Mouse (Mus musculus) right cerebral cortex, postnatal 25 days (tissue): ENCODE results near the gene Exoc4.

Experiments used
- DNase-seq: peaks from one replicate; pipeline ENCODE4 v3.0.0; 2022

The Exoc4 gene

GRCm38 (mm10) chr6:33248894-33249758, at the start of gene Exoc4:
Exoc4 (plus strand) TSS chr6:33249085.
- DNase-seq = peak; percentile 94

DNA sequence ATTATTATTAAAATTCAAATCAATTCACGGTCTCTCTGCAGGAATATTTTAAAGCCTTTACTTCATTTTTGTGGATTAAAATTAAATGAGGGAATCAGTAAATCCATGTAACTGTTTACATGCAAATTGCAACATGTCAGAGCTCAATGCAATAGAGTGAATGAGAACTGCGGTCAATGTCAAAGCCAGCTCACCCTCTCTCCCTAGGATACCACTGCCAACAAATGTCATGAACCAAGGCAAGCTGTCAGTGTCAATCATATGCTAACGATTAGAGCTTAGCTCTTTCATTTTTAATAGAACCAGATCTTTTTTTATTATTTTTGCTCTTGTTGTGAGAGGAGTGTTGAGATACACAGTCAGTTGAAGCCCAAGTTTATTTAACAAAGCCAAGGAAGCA, 30.1 kb upstream of the Exoc4 start:
- no peak for DNase-seq

GRCm38 (mm10) chr6:33226700-33227099, 22.2 kb upstream of the Exoc4 start:
- no peak for DNase-seq

- no peak for DNase-seq
Observed at GRCm38 (mm10) chr6:33227371-33227770, 21.5 kb upstream of the Exoc4 start.

DNA sequence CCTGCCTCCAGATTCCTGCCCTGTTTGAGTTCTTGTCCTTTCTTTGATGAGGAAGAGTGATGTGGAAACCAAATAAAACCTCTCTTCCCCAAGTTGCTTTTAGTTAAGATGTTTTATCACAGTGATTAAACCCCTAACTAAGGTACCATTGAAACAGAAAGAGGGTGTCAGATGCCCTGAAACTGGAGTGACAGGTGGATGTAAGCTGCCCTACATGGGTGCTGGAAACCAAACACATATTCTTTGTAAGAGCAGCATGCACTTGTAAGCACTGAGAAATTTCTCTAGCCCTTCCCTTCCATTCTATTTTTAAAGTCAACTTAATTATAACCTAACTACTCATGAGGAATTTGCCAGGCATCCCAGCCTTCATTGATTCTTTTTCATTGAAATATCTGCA, 7.6 kb upstream of the Exoc4 start:
- DNase-seq = no peak

DNA sequence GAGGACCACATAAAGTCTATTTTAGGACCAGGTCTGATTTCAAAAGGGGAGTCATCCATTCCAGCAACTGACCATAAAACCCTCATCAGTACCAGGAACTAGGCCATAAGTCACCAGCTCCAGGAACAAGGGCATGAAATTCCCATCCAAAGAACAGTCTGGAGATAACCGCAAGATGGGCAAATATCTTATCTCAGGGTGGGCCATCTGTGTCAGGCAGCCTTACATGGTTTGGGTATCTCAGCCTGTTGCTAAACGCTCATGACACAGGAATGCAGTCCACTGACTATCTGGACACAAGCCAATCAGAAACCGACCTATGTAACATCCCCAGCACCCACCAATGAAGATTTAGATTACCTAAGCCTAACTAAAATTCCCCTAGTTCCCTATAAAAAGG, 4.3 kb upstream of the Exoc4 start:
- DNase-seq = no peak

GRCm38 (mm10) chr6:33247146-33247545, 1.7 kb upstream of the Exoc4 start:
- DNase-seq = no peak

DNA sequence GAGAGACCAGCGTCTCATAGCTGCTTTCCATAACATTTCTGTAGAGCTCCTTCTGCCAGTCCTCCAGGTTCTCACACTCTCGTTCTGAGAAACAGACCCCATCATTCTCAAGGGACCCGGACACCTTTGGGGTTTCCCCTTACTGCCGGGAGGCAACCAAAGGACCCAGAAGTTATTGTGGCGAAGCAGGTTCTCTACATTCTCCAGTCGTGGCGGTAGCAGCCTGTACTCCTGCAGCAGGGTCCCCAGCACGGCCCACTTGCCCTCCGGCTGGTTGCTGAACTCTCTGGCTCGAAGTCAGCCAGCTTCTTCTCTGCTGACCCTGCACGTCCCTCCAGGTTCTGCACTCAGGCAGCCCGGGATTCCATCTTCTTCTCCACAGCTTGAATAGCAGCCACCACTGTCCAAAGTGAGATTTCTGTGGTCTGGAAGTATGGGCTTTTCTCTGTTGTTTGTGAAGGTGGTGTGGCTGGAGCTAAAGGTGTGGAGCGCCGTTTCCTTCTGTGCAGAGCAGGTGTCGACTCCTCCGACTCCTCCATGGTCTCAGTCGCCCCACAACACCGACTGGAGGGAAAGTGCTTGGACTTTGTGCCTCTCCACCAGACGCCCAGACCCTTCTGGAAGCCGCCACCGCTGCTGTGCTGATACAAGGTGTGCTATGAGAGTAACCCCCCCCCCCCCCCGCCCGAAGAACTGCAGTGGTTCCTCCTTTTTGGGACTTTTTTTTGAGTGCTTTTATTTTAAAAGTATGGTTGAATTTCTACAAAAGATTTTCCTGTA, 1.1 kb upstream of the Exoc4 start:
- DNase-seq = no peak

DNA sequence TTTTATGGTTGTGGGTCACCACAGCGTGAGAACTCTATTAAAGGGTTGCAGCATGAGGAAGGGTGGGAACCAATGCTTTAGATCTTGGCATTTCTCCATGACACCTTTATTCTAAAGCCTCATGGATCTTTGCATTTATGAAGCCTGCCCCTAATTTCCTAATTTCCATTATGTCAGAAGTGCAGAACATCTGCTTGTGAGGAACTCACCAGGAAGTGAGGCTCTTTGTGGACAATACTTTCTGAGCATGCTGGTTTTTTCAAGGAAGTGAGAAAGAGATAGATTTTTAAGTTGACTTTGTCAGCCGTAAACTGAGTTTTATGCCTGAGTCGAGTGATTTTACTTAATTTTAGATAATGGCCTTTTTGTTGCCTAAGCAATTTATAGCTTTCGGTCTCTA, 7.8 kb downstream of the Exoc4 start:
- DNase-seq = no peak

DNA sequence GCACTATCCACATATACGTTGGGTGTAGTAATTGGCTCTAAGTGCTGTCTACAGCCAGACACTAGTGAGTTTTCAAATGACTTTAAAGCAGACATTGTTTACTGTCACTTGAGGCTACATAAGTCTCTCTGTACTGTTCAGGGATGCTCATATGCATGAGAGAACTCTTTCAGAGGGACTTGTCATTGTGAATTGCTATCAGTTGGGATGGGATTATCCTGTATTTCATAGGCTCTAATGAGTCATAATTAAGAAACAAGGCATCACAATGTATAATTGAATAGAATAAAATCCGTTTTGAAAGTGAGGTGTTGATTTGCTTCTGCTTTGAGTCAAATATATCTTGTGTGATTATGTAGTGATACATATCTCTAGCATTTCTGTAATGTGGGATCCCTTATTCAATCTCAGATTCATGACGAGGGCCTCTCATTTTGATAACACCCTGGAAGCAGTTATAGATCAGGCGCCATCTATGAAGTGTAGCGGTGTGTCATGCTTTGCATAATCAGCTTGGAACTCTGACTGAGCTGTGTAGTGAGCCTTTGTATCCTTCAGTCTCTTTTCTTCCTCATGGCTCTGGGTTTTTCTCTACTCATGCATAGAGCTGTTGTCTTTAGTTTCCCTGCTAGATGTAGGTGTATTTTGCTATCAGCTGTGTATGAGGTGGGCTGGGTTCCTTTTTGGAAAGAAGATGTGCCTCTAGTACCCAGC, 8.3 kb downstream of the Exoc4 start:
- no peak for DNase-seq

DNA sequence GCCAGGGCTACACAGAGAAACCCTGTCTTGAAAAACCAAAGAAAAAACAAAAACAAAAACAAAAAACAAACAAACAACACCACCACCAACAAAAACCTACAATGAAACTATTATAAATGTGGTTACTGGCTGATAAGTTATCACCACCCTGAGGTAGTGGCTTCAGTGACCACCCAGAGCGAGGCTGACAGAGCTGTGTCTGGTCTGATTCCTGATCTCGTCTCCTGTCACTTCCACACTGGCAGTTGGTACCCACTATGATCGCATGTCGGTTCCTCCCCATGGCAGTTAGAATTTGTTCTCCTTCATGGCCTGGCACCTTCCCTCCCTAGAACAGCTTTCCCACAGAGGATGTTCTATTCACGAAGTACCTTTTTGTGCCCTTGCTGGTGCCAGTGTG, 11.0 kb downstream of the Exoc4 start:
- no peak for DNase-seq

DNA sequence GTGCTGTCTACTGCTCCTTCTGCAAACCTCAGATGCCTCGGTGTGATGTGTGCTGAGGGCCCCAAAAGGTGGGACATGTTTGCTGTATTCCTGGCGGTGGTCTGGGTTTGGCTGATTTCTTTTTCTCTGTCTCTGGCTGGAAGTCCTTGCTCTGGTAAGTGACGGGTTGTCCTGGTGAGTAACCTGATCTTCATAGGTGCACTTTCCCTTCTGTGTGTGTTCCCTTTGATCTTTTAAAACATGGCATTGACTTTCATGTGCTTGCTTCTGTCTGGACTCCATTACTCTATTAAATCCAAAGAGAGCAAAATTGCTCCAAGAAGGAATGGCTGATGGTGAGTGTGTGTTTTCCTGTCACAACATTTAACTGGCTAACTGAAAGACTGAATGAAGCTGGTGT, 12.7 kb downstream of the Exoc4 start:
- no peak for DNase-seq

DNA sequence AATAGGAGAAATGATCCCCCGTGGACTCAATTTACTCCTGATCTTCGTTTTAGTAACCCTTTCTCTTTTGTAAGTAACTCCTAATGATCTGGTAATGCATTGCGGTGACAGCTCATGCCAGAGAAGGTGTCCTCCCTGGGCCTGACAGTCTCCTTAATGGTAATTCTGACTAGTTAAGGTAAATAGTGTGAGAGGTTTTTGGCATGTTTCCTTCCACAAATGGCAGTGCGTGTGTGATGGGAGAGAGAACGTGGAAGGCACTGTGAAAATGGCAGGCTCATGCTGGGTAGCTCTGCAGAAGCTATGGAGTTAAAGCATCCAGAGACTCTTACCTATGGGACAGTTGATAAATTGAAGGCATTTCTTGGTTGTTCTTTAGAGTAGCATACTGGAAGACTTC, 15.1 kb downstream of the Exoc4 start:
- DNase-seq = no peak

DNA sequence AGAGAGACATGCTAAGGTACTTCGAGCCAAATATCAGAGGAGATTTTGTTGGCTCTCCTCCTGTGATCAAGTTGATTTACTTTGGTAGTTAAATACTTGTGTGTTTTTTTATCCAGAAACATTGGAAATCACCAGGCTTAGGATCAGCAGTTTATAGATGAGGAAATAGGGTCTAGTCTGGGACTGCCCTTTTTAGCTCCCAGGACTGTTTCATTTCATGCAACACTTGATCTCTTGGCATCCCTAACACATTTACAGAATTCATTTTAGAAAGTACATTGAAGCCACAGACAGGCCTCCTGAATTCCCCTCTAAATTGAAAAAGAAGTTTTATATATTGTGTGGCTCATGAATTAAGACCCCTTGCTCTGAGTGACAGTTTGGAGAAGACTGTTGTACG, 15.5 kb downstream of the Exoc4 start:
- DNase-seq = no peak

GRCm38 (mm10) chr6:33267571-33267970, 18.7 kb downstream of the Exoc4 start:
- no peak for DNase-seq

- DNase-seq = no peak
Observed at GRCm38 (mm10) chr6:33283523-33283922, 34.6 kb downstream of the Exoc4 start.

DNA sequence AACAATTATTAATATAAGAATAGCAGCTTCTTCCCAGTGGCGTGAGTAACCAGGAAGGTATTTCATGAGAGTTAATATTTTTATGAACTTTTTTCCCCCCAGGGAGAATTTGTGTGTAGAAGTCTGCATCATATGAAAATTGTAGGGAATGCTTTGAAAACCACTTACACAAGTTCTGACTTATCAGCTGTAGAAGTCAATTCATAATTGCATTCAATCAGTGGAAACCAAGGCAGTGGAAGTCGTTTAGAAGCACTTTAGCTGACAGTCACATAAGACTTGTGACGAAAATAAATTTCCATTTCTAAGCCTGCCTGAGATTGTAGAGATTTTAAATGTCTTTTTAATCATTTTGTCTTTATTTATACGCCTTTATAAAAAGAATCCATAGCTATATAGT, 35.1 kb downstream of the Exoc4 start:
- DNase-seq = no peak

- no peak for DNase-seq
Observed at GRCm38 (mm10) chr6:33286376-33286775, 37.5 kb downstream of the Exoc4 start.

DNA sequence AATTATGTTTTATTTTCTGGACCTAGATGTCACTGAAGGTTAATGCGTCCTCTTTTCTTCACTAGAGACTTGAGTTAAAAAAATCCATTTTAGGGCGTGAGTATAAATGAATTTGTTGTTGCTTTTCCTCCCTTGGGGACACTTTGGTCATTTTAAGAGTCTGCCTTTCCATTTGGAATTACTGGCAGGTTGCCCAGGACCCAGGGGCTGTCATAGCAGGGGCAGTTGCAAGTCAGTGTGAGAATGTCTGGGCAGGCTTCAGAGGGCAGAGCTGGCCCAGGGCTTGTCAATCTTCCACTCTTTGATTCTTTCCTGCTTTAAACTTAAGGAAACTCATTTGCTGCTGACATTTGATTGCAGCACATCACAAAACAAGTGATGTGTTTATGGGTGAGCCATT, 45.7 kb downstream of the Exoc4 start:
- DNase-seq = no peak

GRCm38 (mm10) chr6:33297566-33297965, 48.7 kb downstream of the Exoc4 start:
- DNase-seq = no peak

- DNase-seq = no peak
Observed at GRCm38 (mm10) chr6:33298768-33299167, 49.9 kb downstream of the Exoc4 start.

- DNase-seq = no peak
Observed at GRCm38 (mm10) chr6:33305996-33306395, 57.1 kb downstream of the Exoc4 start.

- DNase-seq = no peak
Observed at GRCm38 (mm10) chr6:33308646-33309045, 59.8 kb downstream of the Exoc4 start.

- DNase-seq = no peak
Observed at GRCm38 (mm10) chr6:33310486-33310885, 61.6 kb downstream of the Exoc4 start.
